Comparison of ENCODE assay signal across 8 mouse cellular contexts in the genomic region with DNA sequence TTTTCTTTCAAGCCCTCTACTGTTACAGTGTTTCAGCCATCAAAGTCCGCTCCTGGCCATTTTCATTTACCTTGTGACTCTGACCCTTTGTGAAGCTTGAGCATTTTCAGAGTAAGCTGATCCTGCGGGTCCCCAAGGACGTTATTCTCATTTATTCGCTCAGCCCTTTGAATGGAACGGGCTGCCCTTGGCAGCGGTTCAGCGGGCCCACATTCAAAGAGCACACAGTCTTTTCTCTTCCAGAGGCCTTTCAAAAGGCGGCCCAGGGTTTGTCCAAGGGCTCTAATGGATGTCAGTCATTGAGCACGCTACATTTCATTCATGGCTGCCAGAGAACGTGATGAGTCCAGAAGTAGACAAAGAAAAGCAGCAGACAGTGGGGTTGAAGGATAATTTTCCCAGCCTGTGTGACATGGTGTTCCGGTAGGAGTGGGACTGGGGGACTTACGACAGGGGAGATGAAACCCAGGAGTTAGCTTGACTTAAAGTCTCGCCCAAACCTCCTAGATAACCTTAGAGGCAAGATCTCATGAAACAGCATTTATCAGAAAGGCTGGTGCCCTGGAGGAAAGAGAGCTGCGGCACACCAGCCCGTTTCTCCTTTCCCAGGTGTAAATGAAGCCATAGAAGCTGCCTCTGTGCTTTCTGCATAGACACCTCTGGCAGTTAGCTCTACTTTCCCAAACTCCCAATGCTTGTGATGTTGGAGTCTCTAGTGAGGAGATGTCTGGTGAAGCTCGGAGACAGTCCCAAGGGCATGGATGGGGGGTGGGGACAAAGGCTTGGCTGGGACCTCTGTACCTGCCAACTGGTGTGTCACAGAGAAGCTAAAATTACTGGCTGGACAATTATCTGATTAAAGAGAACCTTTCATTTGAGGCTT.
DNase-seq lines count a peak whose midpoint lies in the region; ATAC-seq lines count a peak whose summit lies in the region.

No protein-coding gene starts in this region.

- no peaks in the 10 kb centered on the region for H3K9me3 ChIP-seq in embryonic facial prominence, embryonic 13.5 days
- H3K9me3 ChIP-seq in hindbrain, embryonic 15.5 days: no peaks in the 10 kb centered on the region

- peaks cover 29% of the 10 kb centered on the region for H3K4me1 ChIP-seq in embryonic facial prominence, embryonic 13.5 days
- peaks cover 9% of the 10 kb centered on the region for H3K4me1 ChIP-seq in hindbrain, embryonic 15.5 days (replicated peaks)

- DNase-seq in cerebellum, postnatal 14 days: peak; percentile 56 to 64
- no peak for DNase-seq in cerebellum, adult 9-11 months
- peak; percentile 45 for DNase-seq in neural tube, embryonic 10.5 days (ENCODE audit: extremely low spot score, low spot score)
- no peak for DNase-seq in lung, adult 18-20 months
- DNase-seq in lung, postnatal 14 days: no peak

- no peaks in the 10 kb centered on the region for H3K36me3 ChIP-seq in embryonic facial prominence, embryonic 13.5 days
- H3K36me3 ChIP-seq in hindbrain, embryonic 15.5 days: no peaks in the 10 kb centered on the region

- peak overlapping the region; percentile 85 for H3K27ac ChIP-seq in embryonic facial prominence, embryonic 13.5 days
- peak overlapping the region; percentile 63 for H3K27ac ChIP-seq in hindbrain, embryonic 15.5 days (replicated peaks)

- peak; percentile 62; the same call in 1 of the 2 replicates for ATAC-seq in embryonic facial prominence, embryonic 13.5 days (ENCODE audit: insufficient number of reproducible peaks, insufficient read depth, low FRiP score, low TSS enrichment, low read depth)
- ATAC-seq in hindbrain, embryonic 15.5 days (ENCODE audit: low FRiP score, low read depth): peak; percentile 90
- ATAC-seq in erythroid progenitor cell, adult 5-6 weeks (replicated peaks; ENCODE audit: low FRiP score, poor library complexity, severe bottlenecking): no peak

- H3K9ac ChIP-seq in embryonic facial prominence, embryonic 13.5 days: 0 out of 2 replicates have a peak overlapping the region, but pooled peaks have one; percentile 16
- H3K9ac ChIP-seq in hindbrain, embryonic 15.5 days: no peak overlapping the region

- no peaks in the 10 kb centered on the region for H3K27me3 ChIP-seq in embryonic facial prominence, embryonic 13.5 days
- H3K27me3 ChIP-seq in hindbrain, embryonic 15.5 days: no peaks in the 10 kb centered on the region

- no peak overlapping the region for H3K4me3 ChIP-seq in embryonic facial prominence, embryonic 13.5 days
- H3K4me3 ChIP-seq in hindbrain, embryonic 15.5 days: peak overlapping the region; percentile 10

- 18% methylated on average over 16 of the region's 16 CpGs for WGBS in embryonic facial prominence, embryonic 13.5 days
- 15% methylated on average over 16 of the region's 16 CpGs for WGBS in hindbrain, embryonic 15.5 days

- peak overlapping the region; percentile 29 for H3K4me2 ChIP-seq in embryonic facial prominence, embryonic 13.5 days
- H3K4me2 ChIP-seq in hindbrain, embryonic 15.5 days: peak overlapping the region; percentile 41

Comparison
In these comparisons a context has a peak if more than half of its experiments do, and no peak if none do; other contexts are left out.
1. DNase-seq: peak in cerebellum, postnatal 14 days (2 of 2) and neural tube, embryonic 10.5 days (single experiment); none in cerebellum, adult 9-11 months (single experiment), lung, adult 18-20 months (0 of 2) and lung, postnatal 14 days (single experiment).